Mouse (Mus musculus): Measurements from ENCODE around the gene 4930568D16Rik. TPM values are rescaled to one million over a fixed set of nuclear protein-coding genes. Genes with fewer than 3 reads are reported as not detected.

4930568D16Rik gene
- polyA plus RNA-seq, 1 experiment from 2014 or later, result not detected

GRCm38 (mm10) chr2:35398184-35398828 is 30.8 kb upstream of the 4930568D16Rik start:
- Histone ChIP-seq H3K4me3 (no peak overlapping the region), H3K9me3 (no peaks in the 10 kb centered on the region), H3K36me3 (no peaks in the 10 kb centered on the region), H3K27ac (no peak overlapping the region), H3K4me1 (replicated peaks) (no peaks in the 10 kb centered on the region), H3K27me3 (ENCODE audit: insufficient read depth, poor library complexity, severe bottlenecking) (no peaks in the 10 kb centered on the region)
- no peak for DNase-seq (ENCODE audit: low spot score)
- 86% methylated on average over 6 of the region's 6 CpGs for WGBS

- Histone ChIP-seq H3K4me3 (no peak overlapping the region), H3K27ac (no peak overlapping the region), H3K9me3 (no peaks in the 10 kb centered on the region), H3K27me3 (ENCODE audit: insufficient read depth, poor library complexity, severe bottlenecking) (no peaks in the 10 kb centered on the region), H3K36me3 (no peaks in the 10 kb centered on the region), H3K4me1 (replicated peaks) (no peaks in the 10 kb centered on the region)
- peak; percentile 57 for DNase-seq (ENCODE audit: low spot score)
- 55% methylated on average over 11 of the region's 11 CpGs for WGBS
Measured at GRCm38 (mm10) chr2:35397590-35398173, 30.2 kb upstream of the 4930568D16Rik start.

GRCm38 (mm10) chr2:35397096-35397495 is 29.6 kb upstream of the 4930568D16Rik start, which contains the start of gene 4930402F06Rik:
Gene 4930402F06Rik (minus strand): TSS chr2:35397175.
- Histone ChIP-seq H3K4me1 (replicated peaks) (no peaks in the 10 kb centered on the region), H3K27me3 (ENCODE audit: insufficient read depth, poor library complexity, severe bottlenecking) (no peaks in the 10 kb centered on the region), H3K9me3 (no peaks in the 10 kb centered on the region), H3K4me3 (no peak within 1 kb of the TSS), H3K36me3 (no peaks in the 10 kb centered on the region), H3K27ac (no peak within 1 kb of the TSS)
- DNase-seq (ENCODE audit: low spot score), result no peak
- WGBS, result 66% methylated on average over 5 of the region's 5 CpGs

- no peaks in the 10 kb centered on the region for H3K9me3 ChIP-seq
- H3K27me3 ChIP-seq (ENCODE audit: insufficient read depth, poor library complexity, severe bottlenecking), result no peaks in the 10 kb centered on the region
- H3K36me3 ChIP-seq, result no peaks in the 10 kb centered on the region
- DNase-seq (ENCODE audit: low spot score), result no peak
- H3K4me3 ChIP-seq, result no peak overlapping the region
- WGBS, result 90% methylated on average over 9 of the region's 9 CpGs
- no peak overlapping the region for H3K27ac ChIP-seq
- no peaks in the 10 kb centered on the region for H3K4me1 ChIP-seq (replicated peaks)
Measured at GRCm38 (mm10) chr2:35385441-35385871, 17.9 kb upstream of the 4930568D16Rik start.

GRCm38 (mm10) chr2:35379306-35379705 is 11.8 kb upstream of the 4930568D16Rik start:
- Histone ChIP-seq H3K4me1 (replicated peaks) (no peaks in the 10 kb centered on the region), H3K4me3 (no peak overlapping the region), H3K27me3 (ENCODE audit: insufficient read depth, poor library complexity, severe bottlenecking) (no peaks in the 10 kb centered on the region), H3K9me3 (no peaks in the 10 kb centered on the region), H3K36me3 (no peaks in the 10 kb centered on the region), H3K27ac (no peak overlapping the region)
- WGBS, result 76% methylated on average over 9 of the region's 9 CpGs
- DNase-seq (ENCODE audit: low spot score), result no peak

- Histone ChIP-seq H3K36me3 (no peaks in the 10 kb centered on the region), H3K27ac (no peak overlapping the region), H3K9me3 (no peaks in the 10 kb centered on the region), H3K4me3 (no peak overlapping the region), H3K27me3 (ENCODE audit: insufficient read depth, poor library complexity, severe bottlenecking) (no peaks in the 10 kb centered on the region), H3K4me1 (replicated peaks) (no peaks in the 10 kb centered on the region)
- DNase-seq (ENCODE audit: low spot score), result no peak
- 76% methylated on average over 6 of the region's 6 CpGs for WGBS
Measured at GRCm38 (mm10) chr2:35377600-35377999, 10.1 kb upstream of the 4930568D16Rik start.

GRCm38 (mm10) chr2:35373003-35373402 is 5.5 kb upstream of the 4930568D16Rik start:
- Histone ChIP-seq H3K4me1 (replicated peaks) (no peaks in the 10 kb centered on the region), H3K36me3 (no peaks in the 10 kb centered on the region), H3K9me3 (no peaks in the 10 kb centered on the region), H3K4me3 (no peak overlapping the region), H3K27ac (no peak overlapping the region), H3K27me3 (ENCODE audit: insufficient read depth, poor library complexity, severe bottlenecking) (no peaks in the 10 kb centered on the region)
- peak; percentile 44 for DNase-seq (ENCODE audit: low spot score)
- 11% methylated on average over 3 of the region's 3 CpGs for WGBS

GRCm38 (mm10) chr2:35370686-35371085 is 3.2 kb upstream of the 4930568D16Rik start:
- no peak for DNase-seq (ENCODE audit: low spot score)
- no peaks in the 10 kb centered on the region for H3K9me3 ChIP-seq
- no peaks in the 10 kb centered on the region for H3K36me3 ChIP-seq
- no peaks in the 10 kb centered on the region for H3K27me3 ChIP-seq (ENCODE audit: insufficient read depth, poor library complexity, severe bottlenecking)
- H3K27ac ChIP-seq, result no peak overlapping the region
- no peak overlapping the region for H3K4me3 ChIP-seq
- H3K4me1 ChIP-seq (replicated peaks), result no peaks in the 10 kb centered on the region

GRCm38 (mm10) chr2:35349184-35349583 is 18.3 kb downstream of the 4930568D16Rik start:
- Histone ChIP-seq H3K4me1 (replicated peaks) (no peaks in the 10 kb centered on the region), H3K4me3 (no peak overlapping the region), H3K27ac (no peak overlapping the region), H3K36me3 (no peaks in the 10 kb centered on the region), H3K9me3 (no peaks in the 10 kb centered on the region), H3K27me3 (ENCODE audit: insufficient read depth, poor library complexity, severe bottlenecking) (no peaks in the 10 kb centered on the region)
- 69% methylated on average over 5 of the region's 5 CpGs for WGBS
- no peak for DNase-seq (ENCODE audit: low spot score)

GRCm38 (mm10) chr2:35345984-35346383 is 21.5 kb downstream of the 4930568D16Rik start:
- 86% methylated on average over 2 of the region's 2 CpGs for WGBS
- no peak for DNase-seq (ENCODE audit: low spot score)
- Histone ChIP-seq H3K27me3 (ENCODE audit: insufficient read depth, poor library complexity, severe bottlenecking) (no peaks in the 10 kb centered on the region), H3K4me3 (no peak overlapping the region), H3K27ac (no peak overlapping the region), H3K36me3 (no peaks in the 10 kb centered on the region), H3K9me3 (no peaks in the 10 kb centered on the region), H3K4me1 (replicated peaks) (no peaks in the 10 kb centered on the region)

- no peaks in the 10 kb centered on the region for H3K36me3 ChIP-seq
- no peaks in the 10 kb centered on the region for H3K27me3 ChIP-seq (ENCODE audit: insufficient read depth, poor library complexity, severe bottlenecking)
- H3K9me3 ChIP-seq, result no peaks in the 10 kb centered on the region
- 85% methylated on average over 3 of the region's 3 CpGs for WGBS
- H3K4me3 ChIP-seq, result no peak overlapping the region
- H3K27ac ChIP-seq, result no peak overlapping the region
- 0 out of 2 replicates have a peak, but pooled peaks cover under 1% of the 10 kb centered on the region for H3K4me1 ChIP-seq (replicated peaks)
- no peak for DNase-seq (ENCODE audit: low spot score)
Measured at GRCm38 (mm10) chr2:35342605-35343004, 24.9 kb downstream of the 4930568D16Rik start.

GRCm38 (mm10) chr2:35338707-35339106 is 28.8 kb downstream of the 4930568D16Rik start:
- Histone ChIP-seq H3K4me3 (no peak overlapping the region), H3K4me1 (replicated peaks) (peaks cover 21% of the 10 kb centered on the region), H3K36me3 (no peaks in the 10 kb centered on the region), H3K27me3 (ENCODE audit: insufficient read depth, poor library complexity, severe bottlenecking) (peaks cover 13% of the 10 kb centered on the region; the same call in 1 of the 2 replicates), H3K27ac (no peak overlapping the region), H3K9me3 (no peaks in the 10 kb centered on the region)
- 89% methylated on average over 6 of the region's 6 CpGs for WGBS
- DNase-seq (ENCODE audit: low spot score), result no peak

- H3K9me3 ChIP-seq, result no peaks in the 10 kb centered on the region
- H3K4me1 ChIP-seq (replicated peaks), result peaks cover 21% of the 10 kb centered on the region
- no peaks in the 10 kb centered on the region for H3K36me3 ChIP-seq
- no peak overlapping the region for H3K27ac ChIP-seq
- no peak for DNase-seq (ENCODE audit: low spot score)
- H3K4me3 ChIP-seq, result no peak overlapping the region
- WGBS, result 92% methylated on average over 1 of the region's 1 CpGs
- H3K27me3 ChIP-seq (ENCODE audit: insufficient read depth, poor library complexity, severe bottlenecking), result peaks cover 13% of the 10 kb centered on the region; the same call in 1 of the 2 replicates
Measured at GRCm38 (mm10) chr2:35338036-35338435, 29.5 kb downstream of the 4930568D16Rik start.

Data from hindbrain, embryonic 10.5 days (tissue).